Mouse (Mus musculus) G1E (cell line): ENCODE data around the gene Rdh16f2.

Experiments
- CTCF ChIP-seq: IDR thresholded peaks from 2 replicates; pipeline ENCODE4 v1.5.1; 2012; ENCODE audit warnings: low read depth, low read length, inconsistent platforms, mixed read lengths
- GATA1 ChIP-seq: IDR thresholded peaks from 2 replicates; pipeline ENCODE4 v1.6.1; 2012; ENCODE audit warnings: borderline replicate concordance, low read length, inconsistent platforms, mixed read lengths
- GATA2 ChIP-seq: IDR thresholded peaks from 2 replicates; pipeline ENCODE4 v1.6.1; 2012; ENCODE audit warnings: low read depth, low read length, inconsistent platforms, borderline replicate concordance
- POLR2AphosphoS5 ChIP-seq: IDR thresholded peaks from 2 replicates; pipeline ENCODE4 v1.6.1; 2012; ENCODE audit warnings: low read depth, low read length, inconsistent platforms; ENCODE audit not compliant: insufficient replicate concordance
- TAL1 ChIP-seq: conservative IDR thresholded peaks from 2 replicates; pipeline ENCODE4 v1.6.1; 2012; ENCODE audit warnings: low read depth, low read length, inconsistent platforms, mixed read lengths

- TF ChIP-seq CTCF (no peak), GATA1 (no peak), POLR2AphosphoS5 (no peak), TAL1 (no peak), GATA2 (no peak)
Measured at GRCm38 (mm10) chr10:127924597-127925378, 58.5 kb downstream of the Rdh16f2 start.
